Mouse (Mus musculus) forebrain, embryonic 10.5 days (tissue): ENCODE data around the gene Dtx4. TPM values are rescaled to one million over a fixed set of nuclear protein-coding genes. Genes with fewer than 3 reads are reported as not detected.
A peak's percentile ranks its signal among the peaks of the same experiment; 100 is the strongest.

ENCODE experiments used
- DNase-seq: peaks from one replicate; pipeline ENCODE4 v3.0.0-alpha.2; 2017; ENCODE audit warnings: low spot score; ENCODE audit errors: extremely low spot score
- H3K27ac ChIP-seq: fragments of 300-500 bp; sonication (generic); 2 replicates; pipeline ENCODE4 v1.5.1; 2016; ENCODE audit warnings: mild to moderate bottlenecking
- H3K27me3 ChIP-seq: fragments of 300-500 bp; sonication (generic); 2 replicates; pipeline ENCODE4 v1.6.1; 2016; ENCODE audit warnings: mild to moderate bottlenecking; ENCODE audit not compliant: poor library complexity, severe bottlenecking
- H3K36me3 ChIP-seq: fragments of 300-500 bp; sonication (generic); replicated peaks from 2 replicates; pipeline ENCODE4 v1.6.1; 2016; ENCODE audit warnings: mild to moderate bottlenecking, moderate library complexity
- H3K4me1 ChIP-seq: fragments of 300-500 bp; sonication (generic); 2 replicates; pipeline ENCODE4 v1.6.1; 2016
- H3K4me3 ChIP-seq: fragments of 300-500 bp; sonication (generic); 2 replicates; pipeline ENCODE4 v1.5.1; 2016; ENCODE audit warnings: mild to moderate bottlenecking, moderate library complexity
- H3K9me3 ChIP-seq: fragments of 300-500 bp; sonication (generic); 2 replicates; pipeline ENCODE4 v1.6.1; 2016; ENCODE audit warnings: mild to moderate bottlenecking, moderate library complexity
- WGBS: fragments of 180-500 bp; shearing (Covaris S2); methylation state at CpG from one replicate; pipeline ENCODE4 v1.1.7; 2016; 5-methylcytosine and 5-hydroxymethylcytosine counted together
- polyA plus RNA-seq: library from polyadenylated mRNA; unstranded; fragments of >200 nt; fragmentation: Nextera tagmentation; extraction: Ambion mirVana; gene quantifications from 2 replicates; pipeline ENCODE4 v1.2.1, GENCODE M21; 2016

Dtx4 gene
- polyA plus RNA-seq, 1 experiment from 2014 or later: 31.7 TPM

DNA sequence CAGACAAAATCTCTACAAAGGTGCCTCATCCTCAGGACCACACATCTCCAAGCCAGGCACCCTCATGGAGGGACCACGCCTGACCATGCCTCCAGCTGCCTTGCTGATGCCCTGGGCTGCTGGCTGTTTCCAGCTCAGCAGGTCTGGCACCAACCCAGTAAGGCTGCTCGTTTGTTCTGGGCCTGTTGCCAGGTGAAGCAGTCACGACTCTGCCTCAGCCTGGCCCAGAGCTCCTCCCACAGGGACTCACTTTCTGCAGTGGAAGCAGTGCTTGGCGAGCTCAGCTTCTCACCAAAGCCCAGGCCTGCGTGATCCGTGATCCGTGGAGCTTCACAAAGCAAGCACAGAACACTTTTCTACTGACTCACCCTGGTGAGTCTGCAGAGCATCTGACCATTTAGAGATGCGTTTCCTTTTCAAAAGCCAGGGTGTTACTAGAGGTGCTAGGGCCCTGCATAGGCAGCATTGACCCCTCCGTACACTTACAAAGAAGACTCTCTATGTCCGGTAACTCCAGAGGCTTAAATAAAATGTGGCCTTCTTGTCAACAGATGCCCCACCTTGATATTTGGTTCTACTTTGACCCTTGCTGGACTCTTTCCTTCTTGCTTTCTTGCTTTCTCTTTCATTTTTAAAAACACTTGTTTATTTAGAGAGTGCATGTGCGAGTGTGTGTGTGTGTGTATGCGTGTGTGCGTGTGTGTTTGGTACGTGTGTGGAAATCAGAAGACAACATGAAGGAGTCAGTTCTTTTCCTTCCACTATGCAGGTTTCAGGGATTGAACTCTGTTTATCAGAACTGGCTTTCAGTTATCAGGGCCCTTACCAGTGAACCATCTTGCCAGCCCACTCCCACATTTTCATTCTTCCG is 25.6 kb downstream of the Dtx4 start:
- Histone ChIP-seq H3K27ac (no peak overlapping the region), H3K27me3 (no peaks in the 10 kb centered on the region), H3K4me1 (peaks cover 9% of the 10 kb centered on the region), H3K4me3 (no peak overlapping the region), H3K9me3 (no peaks in the 10 kb centered on the region), H3K36me3 (peaks cover 100% of the 10 kb centered on the region)
- WGBS: 88% methylated on average over 15 of the region's 15 CpGs
- DNase-seq: no peak

- Histone ChIP-seq H3K4me3 (no peak overlapping the region), H3K27me3 (no peaks in the 10 kb centered on the region), H3K36me3 (peaks cover 100% of the 10 kb centered on the region), H3K9me3 (no peaks in the 10 kb centered on the region), H3K27ac (no peak overlapping the region), H3K4me1 (no peaks in the 10 kb centered on the region)
- no peak for DNase-seq
- 92% methylated on average over 4 of the region's 4 CpGs for WGBS
Measured at GRCm38 (mm10) chr19:12473951-12474350, 27.3 kb downstream of the Dtx4 start.

GRCm38 (mm10) chr19:12473201-12473641 is 28.0 kb downstream of the Dtx4 start:
- no peaks in the 10 kb centered on the region for H3K9me3 ChIP-seq
- no peaks in the 10 kb centered on the region for H3K4me1 ChIP-seq
- peaks cover 100% of the 10 kb centered on the region for H3K36me3 ChIP-seq
- DNase-seq: no peak
- no peak overlapping the region for H3K27ac ChIP-seq
- H3K4me3 ChIP-seq: no peak overlapping the region
- no peaks in the 10 kb centered on the region for H3K27me3 ChIP-seq
- WGBS: 62% methylated on average over 4 of the region's 4 CpGs

- no peaks in the 10 kb centered on the region for H3K4me1 ChIP-seq
Measured at GRCm38 (mm10) chr19:12472381-12472976, 28.8 kb downstream of the Dtx4 start.

DNA sequence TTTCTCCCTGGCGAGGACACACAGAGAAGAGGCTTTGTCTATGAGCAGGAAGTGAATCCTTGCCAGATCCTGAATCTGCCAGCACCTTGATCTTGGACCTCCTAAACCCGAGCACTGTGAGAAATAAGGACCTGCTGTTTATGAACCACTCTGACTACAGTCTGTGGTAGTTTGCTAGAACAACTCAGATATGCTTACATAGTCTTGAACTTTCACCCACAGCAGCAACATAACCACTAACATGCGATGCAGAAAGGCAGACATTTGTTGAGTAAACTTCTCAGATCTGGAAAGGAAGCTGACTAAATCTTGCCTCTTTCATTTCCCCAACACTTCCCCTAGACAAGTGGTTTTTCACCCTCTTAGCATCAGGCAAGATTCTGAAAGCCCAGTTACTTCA is 29.4 kb downstream of the Dtx4 start:
- Histone ChIP-seq H3K4me1 (no peaks in the 10 kb centered on the region; the same call in 1 of the 2 replicates), H3K27me3 (no peaks in the 10 kb centered on the region), H3K27ac (no peak overlapping the region), H3K4me3 (no peak overlapping the region), H3K9me3 (no peaks in the 10 kb centered on the region), H3K36me3 (peaks cover 100% of the 10 kb centered on the region)
- no peak for DNase-seq
- WGBS: 85% methylated on average over 3 of the region's 3 CpGs

More at GRCm38 (mm10) chr19:12472381-12472976, 28.8 kb downstream of the Dtx4 start:
- 93% methylated on average over 5 of the region's 5 CpGs for WGBS
- Histone ChIP-seq H3K4me3 (no peak overlapping the region), H3K9me3 (no peaks in the 10 kb centered on the region), H3K36me3 (peaks cover 100% of the 10 kb centered on the region), H3K27ac (no peak overlapping the region), H3K27me3 (no peaks in the 10 kb centered on the region)
- no peak for DNase-seq

- peak; percentile 49 for DNase-seq
- H3K27me3 ChIP-seq: no peaks in the 10 kb centered on the region
- no peak overlapping the region for H3K4me3 ChIP-seq
- peaks cover 71% of the 10 kb centered on the region for H3K36me3 ChIP-seq
- peaks cover 22% of the 10 kb centered on the region for H3K4me1 ChIP-seq
- H3K27ac ChIP-seq: no peak overlapping the region
- H3K9me3 ChIP-seq: no peaks in the 10 kb centered on the region
- WGBS: 83% methylated on average over 5 of the region's 5 CpGs
Measured at GRCm38 (mm10) chr19:12467436-12467835, 33.8 kb downstream of the Dtx4 start.

- DNase-seq: peak; percentile 51
- Histone ChIP-seq H3K9me3 (no peaks in the 10 kb centered on the region), H3K4me1 (peaks cover 22% of the 10 kb centered on the region), H3K27ac (no peak overlapping the region), H3K4me3 (no peak overlapping the region), H3K36me3 (peaks cover 59% of the 10 kb centered on the region), H3K27me3 (no peaks in the 10 kb centered on the region)
- 35% methylated on average over 7 of the region's 7 CpGs for WGBS
Measured at GRCm38 (mm10) chr19:12466204-12466603, 35.0 kb downstream of the Dtx4 start.

- no peak for DNase-seq
- no peaks in the 10 kb centered on the region for H3K27me3 ChIP-seq
- 95% methylated on average over 10 of the region's 10 CpGs for WGBS
Measured at GRCm38 (mm10) chr19:12465530-12466144, 35.6 kb downstream of the Dtx4 start.

DNA sequence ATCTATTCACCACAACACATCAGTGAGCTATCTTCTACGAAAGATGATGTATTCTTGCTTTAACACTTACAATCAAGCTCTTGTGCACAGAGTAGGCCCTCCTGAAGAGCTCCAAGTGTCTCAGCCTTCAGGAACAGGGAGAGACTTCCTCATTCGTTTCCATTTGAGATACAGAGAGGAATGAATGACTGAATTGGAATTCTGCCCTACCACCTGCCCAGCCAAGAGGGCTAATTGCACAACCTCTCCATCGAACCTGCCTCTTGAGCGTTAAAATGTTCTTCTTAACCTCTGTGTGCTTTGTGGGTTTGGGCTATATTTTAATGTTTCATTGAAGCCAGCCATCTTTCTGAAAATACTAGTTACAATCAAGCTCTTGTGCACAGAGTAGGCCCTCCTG is 36.6 kb downstream of the Dtx4 start:
- Histone ChIP-seq H3K9me3 (no peaks in the 10 kb centered on the region), H3K4me3 (no peak overlapping the region), H3K4me1 (peaks cover 22% of the 10 kb centered on the region), H3K36me3 (peaks cover 43% of the 10 kb centered on the region), H3K27ac (no peak overlapping the region), H3K27me3 (no peaks in the 10 kb centered on the region)
- peak; percentile 3 for DNase-seq
- WGBS: 83% methylated on average over 4 of the region's 4 CpGs

More at GRCm38 (mm10) chr19:12465530-12466144, 35.6 kb downstream of the Dtx4 start:
- H3K27ac ChIP-seq: no peak overlapping the region
- H3K36me3 ChIP-seq: peaks cover 53% of the 10 kb centered on the region
- peaks cover 22% of the 10 kb centered on the region for H3K4me1 ChIP-seq
- H3K9me3 ChIP-seq: no peaks in the 10 kb centered on the region
- H3K4me3 ChIP-seq: no peak overlapping the region

- Histone ChIP-seq H3K4me1 (peaks cover 22% of the 10 kb centered on the region), H3K27me3 (no peaks in the 10 kb centered on the region), H3K27ac (no peak overlapping the region), H3K36me3 (peaks cover 38% of the 10 kb centered on the region), H3K4me3 (no peak overlapping the region), H3K9me3 (no peaks in the 10 kb centered on the region)
- WGBS: 90% methylated on average over 5 of the region's 5 CpGs
- DNase-seq: peak; percentile 11
Measured at GRCm38 (mm10) chr19:12464127-12464526, 37.1 kb downstream of the Dtx4 start.

DNA sequence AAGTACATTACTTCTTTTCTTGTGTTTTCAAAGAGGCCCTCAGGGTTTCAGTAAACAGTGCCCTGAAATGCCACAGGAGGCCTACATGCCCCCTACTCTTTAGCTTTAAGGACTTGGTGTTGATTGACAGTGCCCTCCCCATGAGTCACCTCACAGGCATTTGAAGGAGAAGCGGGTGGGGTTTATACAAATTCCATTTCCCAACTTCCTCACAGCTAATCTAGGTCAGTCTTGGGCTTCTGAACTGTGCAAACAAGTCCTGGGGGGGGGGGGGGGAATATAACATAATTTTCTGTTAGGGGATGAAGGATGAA is 37.6 kb downstream of the Dtx4 start:
- Histone ChIP-seq H3K36me3 (peaks cover 34% of the 10 kb centered on the region), H3K4me3 (no peak overlapping the region), H3K27me3 (no peaks in the 10 kb centered on the region), H3K4me1 (peaks cover 22% of the 10 kb centered on the region), H3K9me3 (no peaks in the 10 kb centered on the region), H3K27ac (no peak overlapping the region)
- peak; percentile 14 for DNase-seq
- WGBS: 45% methylated on average over 1 of the region's 1 CpGs

DNA sequence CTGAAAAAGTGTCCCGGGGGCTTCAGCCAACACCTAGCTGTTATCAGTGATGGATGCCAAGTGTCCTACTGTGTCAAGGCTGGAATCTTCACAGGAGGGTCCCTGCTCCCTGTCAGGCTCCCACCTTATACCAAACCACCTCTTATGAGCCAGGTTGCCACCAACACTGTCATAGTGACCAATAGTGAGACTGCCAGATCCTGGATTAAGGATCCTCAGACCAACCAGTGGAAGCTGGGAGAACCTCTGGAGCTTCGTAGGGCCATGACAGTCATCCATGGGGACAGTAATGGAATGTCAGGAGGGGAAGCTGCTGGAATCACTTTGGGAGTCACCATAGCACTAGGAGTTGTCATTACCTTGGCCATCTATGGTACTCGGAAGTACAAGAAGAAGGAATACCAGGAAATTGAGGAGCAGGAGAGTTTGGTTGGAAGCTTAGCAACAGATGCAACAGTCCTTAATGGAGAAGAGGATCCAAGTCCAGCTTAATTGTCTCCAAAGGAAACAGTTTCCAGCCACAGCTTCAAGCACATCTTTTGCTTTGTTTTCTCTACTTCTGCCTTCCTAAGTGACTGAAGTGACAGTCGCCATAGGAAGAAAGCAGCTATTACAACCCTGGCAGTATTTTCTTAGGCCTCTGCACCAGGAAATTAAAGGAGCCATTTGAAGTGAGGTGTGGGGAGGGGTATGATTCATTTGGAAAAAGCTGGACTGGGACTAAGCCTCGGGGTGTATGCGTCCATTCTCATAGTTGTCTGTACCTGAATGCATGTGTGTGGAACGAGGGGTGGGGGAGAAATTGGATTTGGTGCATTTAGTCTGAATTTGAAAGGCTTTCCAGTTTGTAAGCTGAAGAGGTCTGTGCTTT is 38.2 kb downstream of the Dtx4 start:
- peaks cover 22% of the 10 kb centered on the region for H3K4me1 ChIP-seq
- WGBS: 73% methylated on average over 7 of the region's 7 CpGs
- H3K27me3 ChIP-seq: no peaks in the 10 kb centered on the region
- no peaks in the 10 kb centered on the region for H3K9me3 ChIP-seq
- peaks cover 28% of the 10 kb centered on the region for H3K36me3 ChIP-seq
- DNase-seq: peak; percentile 13
- H3K27ac ChIP-seq: no peak overlapping the region
- H3K4me3 ChIP-seq: no peak overlapping the region
